Mouse (Mus musculus): ENCODE data around the gene Hectd3.

Hectd3 gene

DNA sequence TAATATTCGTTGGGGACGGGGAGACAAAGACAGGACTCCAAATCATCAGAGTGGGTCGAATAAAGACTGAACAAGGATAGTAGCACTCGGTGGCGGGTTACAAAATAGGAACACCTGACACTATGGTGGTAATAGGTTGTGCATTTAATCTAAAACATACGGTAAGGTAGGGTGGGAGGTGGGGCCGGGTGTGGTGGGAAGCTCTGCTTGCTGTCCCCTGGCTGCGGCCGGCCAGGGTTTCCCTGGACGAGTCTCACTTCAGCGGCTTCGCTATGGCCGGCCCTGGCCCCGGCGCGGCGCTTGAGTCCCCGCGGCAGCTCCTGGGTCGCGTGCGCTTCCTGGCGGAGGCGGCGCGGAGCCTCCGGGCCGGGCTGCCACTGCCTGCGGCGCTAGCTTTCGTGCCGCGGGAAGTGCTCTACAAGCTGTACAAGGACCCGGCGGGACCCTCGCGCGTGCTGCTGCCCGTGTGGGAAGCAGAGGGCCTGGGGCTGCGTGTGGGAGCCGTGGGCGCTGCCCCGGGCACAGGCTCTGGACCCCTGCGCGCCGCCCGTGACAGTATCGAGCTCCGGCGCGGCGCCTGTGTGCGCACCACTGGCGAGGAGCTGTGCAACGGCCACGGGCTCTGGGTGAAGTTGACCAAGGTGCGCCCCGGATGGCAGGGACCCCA is at the start of gene Hectd3:
Gene Hectd3 (plus strand): TSS at position 187 of the 667 bp plus-strand sequence.
- peak; percentile 48 for DNase-seq

DNA sequence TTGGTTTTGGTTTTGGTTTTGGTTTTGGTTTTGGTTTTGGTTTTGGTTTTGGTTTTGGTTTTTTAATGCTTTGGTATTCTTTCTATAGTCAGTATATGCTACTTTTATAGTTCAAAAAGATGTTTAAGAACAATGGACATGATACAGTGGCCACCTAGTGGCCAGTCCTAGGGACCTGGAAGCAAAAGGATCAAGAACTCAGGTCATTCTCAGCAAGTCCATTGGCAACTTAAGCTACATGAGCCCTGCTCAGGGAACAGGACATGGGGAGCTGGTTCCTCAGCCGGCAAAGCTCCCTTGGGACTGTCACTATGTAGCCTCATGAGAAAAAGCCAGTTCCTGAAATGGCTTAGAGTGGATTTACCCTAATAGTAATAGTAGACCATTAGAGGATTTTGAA is 43.5 kb upstream of the Hectd3 start:
- DNase-seq, result no peak

DNA sequence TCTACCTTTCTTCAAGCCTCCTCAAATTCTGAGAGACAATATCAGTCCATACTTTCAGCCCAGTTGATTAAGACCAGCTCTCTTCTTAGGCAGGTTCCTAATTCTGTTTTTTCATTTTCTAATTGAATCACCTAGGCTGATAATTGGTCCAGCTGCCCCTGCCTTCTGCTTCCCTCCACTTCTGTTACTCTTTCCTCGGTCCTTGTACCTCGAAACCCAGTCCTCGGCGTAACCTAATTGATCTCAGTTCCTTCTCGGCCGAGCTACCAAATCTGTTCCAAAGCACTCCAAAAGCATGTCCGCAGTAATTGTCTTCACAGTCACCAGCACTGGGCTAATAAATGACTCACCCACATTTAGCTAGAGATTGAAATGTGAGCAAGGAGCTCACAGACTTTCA is 40.2 kb upstream of the Hectd3 start:
- no peak for DNase-seq

DNA sequence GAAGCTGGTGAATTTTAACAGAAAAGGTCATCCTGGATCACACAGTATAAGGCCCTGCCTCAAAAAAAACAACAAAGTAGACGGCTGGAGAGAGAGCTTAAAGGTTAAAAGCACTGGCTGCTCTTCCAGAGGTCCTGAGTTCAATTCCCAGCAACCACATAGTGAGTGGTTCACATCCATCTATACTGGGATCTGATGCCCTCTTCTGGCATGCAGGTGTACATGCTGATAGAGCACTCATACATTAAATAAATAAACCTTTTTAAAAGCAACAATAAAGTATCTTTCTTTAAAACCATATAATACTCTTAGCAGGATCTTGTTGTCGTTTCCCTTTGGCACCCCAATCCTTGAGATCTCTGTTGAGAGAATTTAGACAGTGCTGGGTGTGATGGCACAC is 18.6 kb upstream of the Hectd3 start:
- DNase-seq, result no peak

DNA sequence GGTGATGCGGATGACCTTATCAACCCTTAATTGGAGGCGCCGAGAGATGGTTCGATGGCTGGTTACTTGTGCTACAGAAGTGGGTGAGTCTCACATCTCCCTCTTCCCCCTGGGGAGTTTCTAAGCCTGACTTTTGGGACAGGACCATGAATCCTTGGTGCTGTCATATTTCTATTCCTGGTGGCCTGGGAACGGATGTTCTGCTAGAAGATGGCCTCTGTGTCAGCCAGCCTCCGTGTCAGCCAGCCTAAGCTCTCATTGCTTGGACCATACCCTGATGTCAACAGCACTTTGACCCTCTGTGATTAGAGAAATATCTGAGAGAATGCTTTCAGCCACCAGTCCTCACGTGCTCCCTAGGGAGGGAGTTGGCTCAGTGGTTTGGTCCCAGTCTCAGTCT is 9.4 kb upstream of the Hectd3 start:
- DNase-seq, result no peak

DNA sequence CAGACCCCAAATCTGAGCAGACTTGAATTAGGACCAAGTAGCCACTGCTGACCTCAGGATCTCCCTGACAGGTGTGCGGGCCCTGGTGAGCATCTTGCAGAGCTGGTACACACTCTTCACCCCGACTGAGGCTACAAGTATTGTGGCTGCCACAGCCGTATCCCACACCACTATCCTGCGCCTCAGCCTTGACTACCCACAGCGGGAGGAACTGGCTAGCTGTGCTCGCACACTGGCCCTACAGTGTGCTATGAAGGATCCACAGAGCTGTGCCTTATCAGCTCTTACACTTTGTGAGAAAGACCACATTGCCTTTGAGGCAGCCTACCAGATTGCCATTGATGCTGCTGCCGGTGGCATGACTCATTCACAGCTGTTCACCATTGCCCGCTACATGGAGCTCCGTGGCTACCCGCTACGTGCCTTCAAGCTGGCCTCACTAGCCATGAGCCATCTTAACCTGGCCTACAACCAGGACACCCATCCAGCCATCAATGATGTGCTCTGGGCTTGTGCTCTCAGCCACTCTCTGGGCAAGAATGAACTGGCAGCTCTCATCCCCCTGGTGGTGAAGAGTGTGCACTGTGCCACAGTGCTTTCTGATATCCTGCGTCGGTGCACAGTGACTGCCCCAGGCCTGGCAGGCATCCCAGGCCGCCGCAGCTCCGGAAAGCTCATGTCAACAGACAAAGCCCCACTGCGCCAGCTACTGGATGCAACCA is 8.6 kb upstream of the Hectd3 start:
- DNase-seq, result peak; percentile 85

DNA sequence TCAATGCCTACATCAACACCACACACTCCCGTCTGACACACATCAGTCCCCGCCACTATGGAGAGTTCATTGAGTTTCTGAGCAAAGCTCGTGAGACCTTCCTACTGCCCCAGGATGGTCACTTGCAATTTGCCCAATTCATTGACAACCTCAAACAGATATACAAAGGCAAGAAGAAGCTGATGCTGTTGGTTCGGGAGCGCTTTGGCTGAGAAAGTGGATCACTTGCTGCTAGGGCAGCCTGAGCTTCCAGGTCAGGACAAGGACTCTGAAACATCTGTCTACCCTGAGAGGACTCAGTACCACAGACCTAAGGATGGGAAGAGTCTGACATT is 8.0 kb upstream of the Hectd3 start:
- DNase-seq, result no peak

DNA sequence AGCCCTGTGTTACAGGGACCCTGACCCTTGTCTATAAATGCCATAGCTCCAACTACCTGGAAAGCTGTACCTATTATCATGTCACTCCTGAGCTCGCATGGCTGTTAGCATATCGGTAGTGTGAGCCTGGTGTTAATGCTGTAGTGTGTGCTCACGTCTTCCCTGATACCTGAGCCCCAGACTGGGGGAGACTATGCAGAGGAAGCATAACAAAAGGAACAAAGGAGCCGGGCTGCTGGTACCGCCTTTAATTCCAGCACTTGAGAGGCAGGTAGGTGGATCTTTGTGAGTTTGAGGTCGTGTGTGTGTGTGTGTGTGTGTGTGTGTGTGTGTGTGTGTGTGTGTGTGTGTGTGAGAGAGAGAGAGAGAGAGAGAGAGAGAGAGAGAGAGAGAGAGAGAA is 5.4 kb upstream of the Hectd3 start:
- no peak for DNase-seq

DNA sequence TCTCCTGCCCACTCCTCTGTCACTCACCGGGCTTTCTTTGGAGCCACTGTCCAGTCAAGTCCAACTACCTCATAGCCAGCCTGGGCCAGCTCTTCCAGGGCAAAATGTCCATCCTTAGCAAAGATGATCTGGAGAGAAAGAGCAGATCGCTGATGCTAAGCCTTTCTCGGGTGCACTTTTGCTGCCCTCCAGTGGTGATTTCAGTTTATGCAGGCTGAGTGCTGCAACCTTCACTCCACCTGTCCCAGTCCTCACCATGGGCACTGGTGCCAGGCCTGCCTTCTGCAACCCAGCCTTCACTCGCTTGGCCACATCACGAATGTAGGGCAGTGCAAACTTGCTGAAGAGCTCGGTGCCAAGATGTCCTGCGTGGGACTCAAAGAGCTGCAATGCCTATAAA is 3.8 kb upstream of the Hectd3 start:
- peak; percentile 87 for DNase-seq

DNA sequence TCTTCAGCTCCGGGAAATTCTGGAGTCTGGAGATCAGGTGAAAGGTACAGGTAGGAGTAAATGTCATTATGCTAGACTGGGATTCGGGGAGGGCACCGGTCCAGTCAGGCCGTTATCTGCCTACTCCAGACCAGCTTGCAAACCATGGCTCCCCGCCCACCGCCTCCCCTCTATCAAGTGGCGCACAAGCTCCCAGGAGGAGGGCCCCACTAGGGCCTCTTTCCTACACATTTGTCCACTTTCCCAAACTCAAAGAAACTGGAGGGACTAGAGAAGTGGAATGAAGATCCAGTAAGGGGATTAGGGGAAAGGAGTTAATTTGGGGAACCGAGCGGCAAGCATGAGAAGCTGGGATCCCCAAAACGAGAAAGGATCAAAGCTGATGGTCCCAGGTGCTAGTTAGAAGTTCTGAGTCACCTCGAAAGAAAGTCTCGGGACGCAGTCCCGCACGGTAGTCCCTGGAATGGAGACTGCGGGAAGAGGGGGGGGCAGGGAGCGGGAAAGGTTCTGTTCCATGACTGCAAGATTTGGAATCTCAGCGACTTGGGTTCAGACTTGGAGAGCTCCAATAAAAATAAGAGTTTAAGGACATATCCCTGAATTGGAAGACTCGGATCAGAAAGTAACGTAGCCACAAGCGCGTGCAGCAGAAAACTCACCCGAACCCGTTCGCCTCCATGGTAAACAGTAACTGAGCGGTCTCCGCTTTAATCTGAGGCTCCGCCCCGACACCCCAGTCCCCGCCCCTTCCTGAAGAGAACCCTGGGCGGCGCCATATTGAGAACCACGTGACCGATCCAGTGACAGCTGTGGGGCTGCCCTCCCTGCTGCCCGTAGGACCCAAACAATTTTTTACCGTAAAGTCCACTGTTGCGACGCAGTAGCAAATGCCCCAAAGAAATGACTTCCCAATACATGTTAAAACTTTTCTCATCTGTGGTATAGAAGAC is 1.2 kb upstream of the Hectd3 start, which contains the start of gene Urod:
Gene Urod (minus strand): TSS at position 742 of the 950 bp plus-strand sequence.
- peak; percentile 95 for DNase-seq

DNA sequence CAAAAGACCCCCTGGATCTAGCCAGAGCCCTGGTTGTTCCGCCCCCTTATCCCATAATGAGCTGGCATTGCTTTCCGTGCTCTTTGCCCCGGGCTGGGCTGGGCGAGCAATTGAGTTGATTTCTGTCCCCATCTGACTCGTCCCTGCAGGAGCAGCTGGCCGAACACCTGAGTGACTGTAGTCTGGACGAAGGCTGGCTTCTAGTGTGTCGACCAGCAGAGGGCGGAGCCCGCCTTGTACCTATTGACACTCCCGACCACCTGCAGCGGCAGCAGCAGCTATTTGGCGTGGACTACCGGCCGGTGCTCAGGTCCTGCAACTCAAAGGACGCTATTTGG is 650 bp downstream of the Hectd3 start:
- peak; percentile 77 for DNase-seq

DNA sequence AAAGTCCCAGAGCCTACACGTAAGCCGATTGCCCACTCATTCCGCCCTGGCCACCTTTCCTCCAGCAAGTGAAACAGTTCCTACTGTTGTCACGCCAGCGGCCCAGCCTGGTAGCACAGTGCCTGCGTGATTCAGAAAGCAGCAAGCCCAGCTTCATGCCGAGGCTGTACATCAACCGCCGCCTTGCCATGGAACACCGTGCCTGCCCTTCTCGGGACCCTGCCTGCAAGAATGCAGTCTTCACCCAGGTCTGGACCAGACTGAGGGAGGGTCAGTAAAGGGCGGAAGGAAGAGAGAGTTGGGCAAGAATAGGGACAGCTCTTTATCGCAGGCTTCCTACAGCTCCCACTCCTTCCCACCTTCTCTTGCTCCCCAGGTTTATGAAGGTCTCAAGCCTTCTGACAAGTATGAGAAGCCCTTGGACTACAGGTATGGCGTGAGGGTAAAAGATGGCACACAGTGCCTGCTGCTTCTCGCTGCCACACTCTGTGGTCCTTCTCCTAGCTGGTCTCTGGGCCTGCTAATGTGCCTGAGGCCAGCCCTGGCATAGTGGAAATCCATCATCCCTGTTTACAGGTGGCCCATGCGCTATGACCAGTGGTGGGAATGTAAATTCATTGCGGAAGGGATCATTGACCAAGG is 4.5 kb downstream of the Hectd3 start:
- no peak for DNase-seq

DNA sequence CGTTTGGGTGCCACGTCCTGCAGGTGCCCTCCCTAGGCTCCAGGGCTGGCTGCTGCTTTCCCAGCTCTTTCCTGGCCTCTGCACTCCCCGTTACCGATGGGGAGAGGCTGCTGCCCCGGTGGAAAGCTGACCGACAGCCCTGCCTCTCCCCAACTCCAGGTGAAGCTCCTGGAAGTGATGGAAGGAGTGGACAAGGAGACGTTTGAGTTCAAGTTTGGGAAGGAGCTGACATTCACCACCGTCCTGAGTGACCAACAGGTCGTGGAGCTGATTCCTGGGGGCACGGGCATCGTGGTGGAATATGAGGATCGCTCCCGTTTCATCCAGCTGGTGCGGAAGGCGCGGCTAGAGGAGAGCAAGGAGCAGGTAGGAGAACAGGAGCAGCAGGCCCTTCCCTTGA is 6.8 kb downstream of the Hectd3 start:
- DNase-seq, result no peak

DNA sequence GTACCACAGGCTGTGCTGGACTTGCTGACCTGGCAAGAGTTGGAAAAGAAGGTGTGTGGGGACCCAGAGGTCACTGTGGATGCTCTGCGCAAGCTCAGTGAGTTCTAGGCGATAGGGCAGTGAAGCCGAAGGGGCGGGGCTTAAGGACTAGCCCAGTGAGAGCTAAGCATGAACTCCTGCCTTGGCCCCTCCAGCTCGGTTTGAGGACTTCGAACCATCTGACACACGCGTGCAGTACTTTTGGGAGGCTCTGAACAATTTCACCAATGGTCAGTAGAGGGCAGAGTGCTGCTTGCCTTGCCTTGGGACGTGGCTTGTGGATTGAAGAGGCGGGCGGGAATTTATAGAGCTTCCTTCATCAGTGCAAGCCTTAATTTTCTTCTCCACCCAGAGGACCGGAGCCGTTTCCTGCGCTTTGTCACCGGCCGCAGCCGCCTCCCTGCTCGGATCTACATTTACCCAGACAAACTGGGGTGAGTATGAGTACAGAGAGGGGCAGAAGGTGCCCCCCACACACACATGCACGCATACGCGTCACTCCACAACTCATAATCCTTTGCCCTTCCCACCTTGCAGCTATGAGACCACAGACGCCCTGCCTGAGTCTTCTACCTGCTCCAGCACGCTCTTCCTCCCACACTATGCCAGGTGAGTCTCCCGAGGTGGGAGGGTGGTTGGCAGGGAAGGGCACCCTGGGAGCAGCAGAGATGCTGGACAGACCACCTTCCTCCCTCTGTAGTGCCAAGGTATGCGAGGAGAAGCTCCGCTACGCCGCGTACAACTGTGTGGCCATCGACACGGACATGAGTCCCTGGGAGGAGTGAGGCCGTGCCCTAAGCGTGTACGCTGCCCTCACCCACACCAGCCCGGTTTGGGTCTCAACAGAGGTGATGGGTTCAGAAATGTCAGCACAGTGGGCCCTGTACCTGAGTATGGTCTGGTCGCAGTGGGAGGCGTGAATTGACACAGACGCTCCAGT is 7.7 kb downstream of the Hectd3 start:
- peak; percentile 54 for DNase-seq

DNA sequence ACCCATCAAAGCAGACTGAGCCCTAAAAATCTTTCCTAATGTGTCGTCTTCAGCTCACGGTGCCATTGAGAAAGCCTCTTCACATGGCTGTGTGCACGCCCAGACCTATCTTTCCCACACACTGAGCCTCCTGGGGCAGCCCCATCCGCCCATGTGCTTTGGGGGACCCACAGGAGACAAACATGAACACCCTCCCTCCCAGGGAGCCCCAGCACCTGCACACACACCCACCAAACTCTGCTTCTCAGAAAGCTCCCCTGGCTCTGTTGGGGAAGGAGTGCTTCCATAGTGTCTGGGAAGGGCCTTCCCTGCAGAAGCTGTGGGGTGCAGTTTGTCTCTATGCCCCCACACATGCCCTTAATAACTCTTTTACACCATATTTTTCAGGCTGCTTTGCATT is 9.5 kb downstream of the Hectd3 start:
- no peak for DNase-seq

DNA sequence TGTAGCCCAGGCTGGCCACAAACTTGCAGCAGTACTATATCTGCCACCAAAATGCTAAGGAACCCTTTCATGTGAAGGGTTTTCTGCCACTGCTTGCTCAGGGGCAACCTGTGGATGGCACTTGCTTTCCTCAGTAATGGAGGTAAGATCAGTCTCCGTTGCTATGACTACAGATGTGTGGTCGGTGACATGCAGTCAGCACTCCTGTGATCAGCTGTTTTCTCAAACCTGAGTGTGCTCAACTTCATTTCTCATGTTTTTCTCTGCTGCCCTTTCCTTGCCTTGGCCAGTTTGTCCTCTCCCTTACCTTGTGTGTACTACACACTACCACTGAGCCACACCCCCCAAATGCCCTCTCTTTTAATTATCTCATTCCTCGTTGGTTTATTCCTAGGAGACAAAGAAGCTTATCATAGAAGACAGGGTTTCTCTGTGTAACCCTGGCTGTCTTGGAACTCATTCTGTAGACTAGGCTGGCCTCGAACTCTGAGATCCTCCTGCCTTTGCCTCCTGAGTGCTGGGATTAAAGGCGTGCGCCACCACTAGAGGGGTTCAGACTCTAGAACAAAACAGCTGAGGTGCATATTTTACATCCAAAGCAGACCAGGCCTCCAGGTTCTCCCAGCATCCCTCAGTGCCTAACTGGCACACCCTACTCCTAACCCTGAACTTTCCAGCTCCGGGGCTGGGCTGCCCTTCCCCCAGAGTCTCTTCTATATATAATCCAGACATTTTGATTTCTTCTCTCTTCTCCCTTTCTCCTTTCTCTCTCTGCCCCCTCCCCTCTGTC is 10.7 kb downstream of the Hectd3 start:
- no peak for DNase-seq

DNA sequence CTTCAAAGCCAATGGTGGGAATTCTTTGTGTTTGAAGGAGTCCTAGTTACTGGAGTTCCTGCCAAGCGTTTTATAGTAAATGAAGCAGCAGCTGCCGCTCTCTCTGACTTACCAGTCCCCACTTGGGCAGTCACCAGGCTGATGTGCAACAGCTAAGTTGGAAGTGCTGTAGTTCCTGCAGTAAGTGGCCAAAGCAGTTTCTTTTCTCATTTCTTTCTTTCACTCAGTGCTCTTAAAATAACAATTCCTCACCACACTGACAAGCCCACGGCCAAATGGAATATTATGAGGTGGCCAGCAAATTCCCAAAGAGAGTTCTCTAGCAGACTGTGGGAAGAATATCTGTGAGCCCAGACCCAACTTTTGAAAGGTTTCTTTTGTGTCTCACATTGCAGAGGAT is 11.9 kb downstream of the Hectd3 start:
- no peak for DNase-seq

DNA sequence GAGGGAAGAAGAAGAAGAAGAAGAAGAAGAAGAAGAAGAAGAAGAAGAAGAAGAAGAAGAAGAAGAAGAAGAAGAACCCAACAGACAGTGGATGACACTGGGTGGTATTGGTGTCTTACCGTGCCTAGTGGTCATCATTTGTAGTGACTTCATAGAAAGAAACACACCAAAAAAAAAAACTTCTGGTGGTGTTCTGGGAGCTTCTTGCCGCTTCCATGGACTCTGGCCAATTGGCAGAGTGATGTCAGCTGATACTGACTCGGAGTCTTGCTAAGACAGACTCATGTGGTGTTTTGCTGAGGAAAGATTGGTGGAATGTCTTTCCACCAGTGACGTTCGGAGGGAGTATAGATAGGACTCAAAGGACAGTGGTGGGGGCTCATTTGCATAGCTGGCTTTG is 15.1 kb downstream of the Hectd3 start:
- DNase-seq, result no peak

DNA sequence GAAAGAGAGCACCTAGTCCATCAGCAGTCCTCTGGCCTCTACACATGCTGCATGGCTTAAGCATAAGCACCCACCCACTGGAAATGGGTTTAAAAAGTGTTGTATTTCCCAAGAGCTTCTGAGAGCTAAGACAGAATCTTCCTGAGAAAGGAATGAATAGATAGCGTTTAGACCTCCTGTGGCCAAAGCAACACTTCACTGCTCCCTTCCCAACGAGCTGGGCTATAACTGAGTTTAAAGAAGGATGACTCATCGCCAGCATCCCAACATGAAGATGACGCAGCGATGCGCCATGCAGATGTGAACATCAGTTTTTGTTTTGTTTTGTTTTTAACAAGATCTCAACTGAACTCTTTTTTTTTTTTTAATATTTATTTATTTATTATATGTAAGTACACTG is 18.5 kb downstream of the Hectd3 start:
- DNase-seq, result no peak

DNA sequence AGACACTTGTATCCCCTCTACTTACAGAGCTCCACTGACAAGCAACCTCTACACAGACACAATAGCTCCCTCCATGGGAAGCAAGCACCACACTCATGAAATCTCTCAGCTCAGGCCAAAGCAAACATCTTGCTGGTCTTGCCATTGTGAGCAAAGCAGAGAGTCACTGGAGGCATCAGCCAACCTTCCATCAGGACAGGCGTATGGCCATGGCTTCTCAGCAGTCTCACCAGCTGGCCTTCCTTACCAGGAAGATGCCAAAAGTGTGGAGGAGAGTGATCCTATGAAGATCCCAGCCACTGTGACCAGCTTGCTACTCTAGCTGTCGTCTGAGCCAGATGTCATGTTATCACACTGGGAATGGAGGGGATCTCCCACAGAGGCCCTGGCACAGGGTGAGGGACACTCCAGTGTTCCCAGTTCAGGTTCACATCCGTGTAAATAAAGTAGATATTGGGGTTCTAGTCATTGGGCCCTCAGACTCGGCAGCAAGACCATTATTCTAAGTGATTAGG is 19.8 kb downstream of the Hectd3 start:
- no peak for DNase-seq

DNA sequence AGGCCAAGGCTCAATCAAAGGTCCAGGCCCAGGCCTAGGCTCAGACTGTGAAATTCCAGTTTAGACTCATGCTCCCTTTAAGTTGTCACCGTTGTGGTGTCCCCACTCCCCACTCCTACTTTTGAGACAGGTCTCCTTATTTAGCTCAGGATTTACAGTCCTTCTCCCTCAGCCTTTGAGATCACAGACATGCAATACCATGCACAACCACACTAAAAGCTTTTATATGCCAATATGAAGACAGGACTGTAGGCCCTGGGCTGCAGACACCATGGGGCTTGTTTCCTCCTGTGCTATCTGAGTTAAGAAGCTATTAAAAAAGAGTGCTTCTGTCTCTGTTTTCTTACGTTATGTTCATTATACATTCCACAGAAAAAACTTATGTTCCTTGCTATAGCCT is 22.6 kb downstream of the Hectd3 start:
- no peak for DNase-seq
